Mouse (Mus musculus) forebrain, embryonic 10.5 days (tissue): ENCODE results near the gene Pgrmc1. TPM values are rescaled to one million over a fixed set of nuclear protein-coding genes. Genes with fewer than 3 reads are reported as not detected.
"Not testable (repeated sequence)": the region's sequence is repeated elsewhere in the genome, so short reads cannot be mapped to it uniquely, and the experiment has no call there.

ENCODE experiments used
- DNase-seq: peaks from one replicate; pipeline ENCODE4 v3.0.0-alpha.2; 2017; ENCODE audit warnings: low spot score; ENCODE audit errors: extremely low spot score
- H3K27ac ChIP-seq: fragments of 300-500 bp; sonication (generic); 2 replicates; pipeline ENCODE4 v1.5.1; 2016; ENCODE audit warnings: mild to moderate bottlenecking
- H3K27me3 ChIP-seq: fragments of 300-500 bp; sonication (generic); 2 replicates; pipeline ENCODE4 v1.6.1; 2016; ENCODE audit warnings: mild to moderate bottlenecking; ENCODE audit not compliant: poor library complexity, severe bottlenecking
- H3K36me3 ChIP-seq: fragments of 300-500 bp; sonication (generic); replicated peaks from 2 replicates; pipeline ENCODE4 v1.6.1; 2016; ENCODE audit warnings: mild to moderate bottlenecking, moderate library complexity
- H3K4me1 ChIP-seq: fragments of 300-500 bp; sonication (generic); 2 replicates; pipeline ENCODE4 v1.6.1; 2016
- H3K4me3 ChIP-seq: fragments of 300-500 bp; sonication (generic); 2 replicates; pipeline ENCODE4 v1.5.1; 2016; ENCODE audit warnings: mild to moderate bottlenecking, moderate library complexity
- H3K9me3 ChIP-seq: fragments of 300-500 bp; sonication (generic); 2 replicates; pipeline ENCODE4 v1.6.1; 2016; ENCODE audit warnings: mild to moderate bottlenecking, moderate library complexity
- WGBS: fragments of 180-500 bp; shearing (Covaris S2); methylation state at CpG from one replicate; pipeline ENCODE4 v1.1.7; 2016; 5-methylcytosine and 5-hydroxymethylcytosine counted together
- polyA plus RNA-seq: library from polyadenylated mRNA; unstranded; fragments of >200 nt; fragmentation: Nextera tagmentation; extraction: Ambion mirVana; gene quantifications from 2 replicates; pipeline ENCODE4 v1.2.1, GENCODE M21; 2016

The Pgrmc1 gene
- polyA plus RNA-seq, 1 experiment from 2014 or later: 358 TPM

DNA sequence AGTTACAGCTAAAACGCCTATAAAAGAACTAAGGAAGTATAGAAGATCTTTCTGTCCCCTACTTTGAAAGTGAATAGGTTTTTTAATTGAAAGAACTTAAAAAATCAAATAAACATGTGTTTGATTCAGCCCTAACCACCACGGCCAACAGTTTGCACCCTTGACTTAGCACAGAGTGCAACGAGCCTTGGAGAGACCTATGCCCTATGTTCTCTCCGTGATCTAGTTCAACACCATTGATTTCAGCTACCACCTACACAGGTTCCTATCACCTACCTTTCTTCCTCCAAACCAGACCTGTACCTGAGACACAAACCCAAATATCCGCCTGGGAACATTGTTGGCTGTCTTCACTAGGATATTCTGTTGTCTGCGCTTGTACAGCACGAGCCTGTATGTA lies 7.7 kb upstream of the Pgrmc1 start:
- H3K4me1 ChIP-seq: peaks cover 9% of the 10 kb centered on the region
- 84% methylated on average over 7 of the region's 7 CpGs for WGBS
- no peak for DNase-seq
- H3K36me3 ChIP-seq: no peaks in the 10 kb centered on the region
- H3K27ac ChIP-seq: no peak overlapping the region
- no peaks in the 10 kb centered on the region for H3K9me3 ChIP-seq
- no peak overlapping the region for H3K4me3 ChIP-seq
- H3K27me3 ChIP-seq: no peaks in the 10 kb centered on the region

DNA sequence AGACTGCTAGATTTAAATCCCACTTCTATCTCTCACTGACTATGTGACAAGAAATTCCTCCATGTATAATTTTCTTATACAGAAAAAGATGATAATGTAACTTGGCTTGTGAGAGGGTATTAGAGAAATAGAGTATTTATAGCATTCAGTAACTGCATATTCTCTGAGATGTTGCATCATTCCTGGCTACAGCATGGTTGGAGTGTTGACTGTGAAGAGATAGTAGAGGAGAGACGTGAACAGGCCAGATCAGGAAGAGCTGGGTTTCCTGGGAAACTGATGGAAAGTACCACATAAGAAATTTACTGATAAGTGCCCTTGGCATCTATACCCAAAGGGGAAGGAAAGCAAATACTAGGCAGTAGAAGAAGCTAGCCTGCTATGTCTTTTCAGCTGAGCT lies 6.9 kb upstream of the Pgrmc1 start:
- 71% methylated on average over 1 of the region's 1 CpGs for WGBS
- no peaks in the 10 kb centered on the region for H3K36me3 ChIP-seq
- H3K4me3 ChIP-seq: no peak overlapping the region
- H3K9me3 ChIP-seq: no peaks in the 10 kb centered on the region
- H3K4me1 ChIP-seq: peaks cover 9% of the 10 kb centered on the region
- DNase-seq: no peak
- no peaks in the 10 kb centered on the region for H3K27me3 ChIP-seq
- no peak overlapping the region for H3K27ac ChIP-seq

DNA sequence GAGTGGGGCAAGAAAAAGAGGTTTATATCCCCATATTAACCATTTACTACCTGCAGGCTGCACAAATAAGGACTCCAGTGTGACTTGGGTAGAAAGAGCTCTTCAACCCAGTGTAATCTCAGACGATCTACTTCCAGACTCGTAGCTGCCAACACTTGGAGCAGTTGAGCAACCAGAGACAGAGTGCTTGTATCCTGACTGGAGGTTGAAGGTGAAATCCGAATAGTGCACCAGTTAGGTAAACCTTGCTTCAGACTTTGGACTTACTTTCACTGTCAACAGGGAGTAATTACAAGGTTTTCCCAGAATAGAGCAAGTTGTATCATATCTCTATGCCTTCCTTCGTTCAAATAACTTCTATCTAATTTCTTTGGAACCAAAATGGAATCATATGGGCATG lies 6.5 kb upstream of the Pgrmc1 start:
- 82% methylated on average over 4 of the region's 4 CpGs for WGBS
- H3K4me3 ChIP-seq: no peak overlapping the region
- H3K4me1 ChIP-seq: peaks cover 9% of the 10 kb centered on the region
- no peak for DNase-seq
- no peaks in the 10 kb centered on the region for H3K27me3 ChIP-seq
- no peak overlapping the region for H3K27ac ChIP-seq
- H3K9me3 ChIP-seq: no peaks in the 10 kb centered on the region
- H3K36me3 ChIP-seq: no peaks in the 10 kb centered on the region

DNA sequence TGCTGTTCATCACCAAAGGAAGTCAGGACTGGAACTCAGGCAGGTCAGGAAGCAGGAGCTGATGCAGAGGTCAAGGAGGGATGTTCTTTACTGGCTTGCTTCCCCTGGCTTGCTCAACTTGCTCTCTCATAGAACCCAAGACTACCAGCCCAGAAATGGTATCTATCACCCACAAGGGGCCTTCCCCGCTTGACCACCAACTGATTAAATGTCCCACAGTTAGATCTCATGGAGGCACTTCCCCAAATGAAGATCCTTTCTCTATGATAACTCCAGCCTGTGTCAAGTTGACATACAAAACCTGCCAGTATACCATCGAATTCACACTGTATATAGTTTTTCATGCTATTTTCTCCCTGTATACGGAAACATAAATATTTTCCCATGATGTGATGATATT lies 2.8 kb upstream of the Pgrmc1 start:
- no peak for DNase-seq
- H3K27me3 ChIP-seq: no peaks in the 10 kb centered on the region
- no peaks in the 10 kb centered on the region for H3K9me3 ChIP-seq
- H3K27ac ChIP-seq: no peak overlapping the region
- 83% methylated on average over 3 of the region's 3 CpGs for WGBS
- H3K4me3 ChIP-seq: no peak overlapping the region
- H3K36me3 ChIP-seq: 0 out of 2 replicates have a peak, but pooled peaks cover 3% of the 10 kb centered on the region
- H3K4me1 ChIP-seq: peaks cover 9% of the 10 kb centered on the region

DNA sequence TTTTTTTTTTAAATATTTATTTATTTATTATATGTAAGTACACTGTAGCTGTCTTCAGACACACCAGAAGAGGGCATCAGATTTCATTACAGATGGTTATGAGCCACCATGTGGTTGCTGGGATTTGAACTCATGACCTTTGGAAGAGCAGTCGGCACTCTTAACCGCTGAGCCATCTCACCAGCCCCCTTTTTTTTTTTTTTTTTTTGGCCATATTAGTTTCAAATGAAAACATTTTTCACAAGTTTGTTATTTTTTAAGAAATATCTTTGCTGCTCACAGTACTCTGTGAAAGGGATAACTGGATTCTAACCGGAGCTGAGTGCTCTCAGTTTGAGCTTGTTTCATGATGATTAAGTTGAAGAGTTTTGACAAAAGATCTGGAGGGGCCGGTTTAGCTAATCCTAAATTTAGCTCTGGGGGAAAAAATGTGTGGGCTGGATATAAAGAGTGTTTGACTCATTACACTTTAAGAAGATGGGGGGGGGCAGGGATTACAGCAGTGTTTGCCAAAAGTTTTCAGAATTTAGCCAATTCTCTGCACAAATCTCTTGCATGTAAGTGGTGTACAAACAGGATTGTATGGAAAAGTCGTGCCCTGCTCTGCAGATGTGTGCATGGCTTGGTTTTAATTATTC lies 1.4 kb upstream of the Pgrmc1 start:
- not testable (repeated sequence) for H3K27ac ChIP-seq, H3K4me3 ChIP-seq, DNase-seq, H3K4me1 ChIP-seq, H3K27me3 ChIP-seq, H3K9me3 ChIP-seq
- 71% methylated on average over 5 of the region's 5 CpGs for WGBS
- peaks cover 12% of the 10 kb centered on the region for H3K36me3 ChIP-seq

DNA sequence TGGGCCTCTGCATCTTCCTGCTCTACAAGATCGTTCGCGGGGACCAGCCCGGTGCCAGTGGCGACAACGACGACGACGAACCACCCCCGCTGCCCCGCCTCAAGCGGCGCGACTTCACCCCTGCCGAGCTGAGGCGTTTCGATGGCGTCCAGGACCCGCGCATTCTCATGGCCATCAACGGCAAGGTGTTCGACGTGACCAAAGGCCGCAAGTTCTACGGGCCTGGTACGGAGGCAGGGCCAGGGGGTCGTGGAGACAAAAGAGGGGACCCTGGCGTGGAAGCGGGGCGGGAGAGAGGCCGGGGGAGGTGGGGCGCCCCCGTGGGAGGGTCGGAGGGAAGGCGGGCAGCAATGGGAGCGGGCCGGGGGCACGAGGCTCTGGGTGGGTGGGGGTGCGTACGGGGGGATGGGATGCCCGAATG lies 394 bp downstream of the Pgrmc1 start:
- H3K27ac ChIP-seq: peak overlapping the region; percentile 94
- H3K4me3 ChIP-seq: peak overlapping the region; percentile 72
- peaks cover 10% of the 10 kb centered on the region for H3K4me1 ChIP-seq
- no peaks in the 10 kb centered on the region for H3K27me3 ChIP-seq
- no peak for DNase-seq
- WGBS: 23% methylated on average over 40 of the region's 41 CpGs
- no peaks in the 10 kb centered on the region for H3K9me3 ChIP-seq
- peaks cover 30% of the 10 kb centered on the region for H3K36me3 ChIP-seq

DNA sequence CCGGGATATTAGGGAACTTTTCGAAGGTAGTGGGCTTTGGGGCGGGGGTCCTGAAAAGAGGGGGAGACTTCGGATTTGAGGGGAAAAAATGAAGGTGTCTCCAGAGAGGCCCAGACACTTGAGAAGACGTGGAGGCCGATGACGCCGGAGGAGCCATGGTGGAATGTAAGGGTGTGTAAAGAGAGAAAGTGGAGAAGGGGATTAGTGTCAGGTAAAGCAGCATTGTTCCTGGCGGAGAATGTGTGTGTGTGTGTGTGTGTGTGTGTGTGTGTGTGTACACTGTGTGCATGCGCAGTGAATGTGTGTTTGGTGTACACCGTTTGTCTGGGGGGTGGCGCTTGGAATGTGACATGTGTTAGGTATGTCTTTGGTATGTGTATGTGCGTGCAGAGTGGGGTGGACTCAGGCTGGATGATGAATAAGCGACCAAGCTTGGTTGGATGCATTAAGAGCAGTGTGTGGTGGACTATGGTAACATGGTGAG lies 897 bp downstream of the Pgrmc1 start:
- Histone ChIP-seq H3K27ac (peak overlapping the region; percentile 94), H3K27me3 (no peaks in the 10 kb centered on the region), H3K9me3 (no peaks in the 10 kb centered on the region), H3K4me3 (peak overlapping the region; percentile 72), H3K4me1 (peaks cover 10% of the 10 kb centered on the region), H3K36me3 (peaks cover 35% of the 10 kb centered on the region)
- DNase-seq: peak; percentile 44
- WGBS: 37% methylated on average over 14 of the region's 14 CpGs

DNA sequence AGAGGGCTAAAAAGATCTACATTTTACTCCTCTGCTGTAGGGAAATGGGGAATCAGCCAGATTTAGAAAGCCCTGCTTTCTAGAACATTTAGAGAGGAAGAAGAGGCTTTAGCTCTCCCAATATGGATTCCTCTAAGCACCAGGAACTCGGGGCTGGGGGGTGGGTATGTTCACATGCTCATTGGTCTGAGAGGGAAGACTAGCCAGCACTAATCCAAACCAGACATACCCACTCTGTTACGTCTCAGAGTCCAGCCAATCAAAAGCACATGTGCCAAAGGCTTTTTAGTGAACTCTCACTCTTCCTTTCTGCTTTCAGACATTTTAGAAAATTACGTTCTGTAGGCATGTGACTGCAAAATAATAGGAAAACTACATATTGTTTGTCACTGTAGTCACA lies 1.6 kb downstream of the Pgrmc1 start:
- Histone ChIP-seq H3K27me3 (no peaks in the 10 kb centered on the region), H3K4me3 (peak overlapping the region; percentile 72), H3K27ac (peak overlapping the region; percentile 94), H3K4me1 (peaks cover 10% of the 10 kb centered on the region), H3K9me3 (no peaks in the 10 kb centered on the region), H3K36me3 (peaks cover 43% of the 10 kb centered on the region)
- 38% methylated on average over 3 of the region's 3 CpGs for WGBS
- DNase-seq: no peak

DNA sequence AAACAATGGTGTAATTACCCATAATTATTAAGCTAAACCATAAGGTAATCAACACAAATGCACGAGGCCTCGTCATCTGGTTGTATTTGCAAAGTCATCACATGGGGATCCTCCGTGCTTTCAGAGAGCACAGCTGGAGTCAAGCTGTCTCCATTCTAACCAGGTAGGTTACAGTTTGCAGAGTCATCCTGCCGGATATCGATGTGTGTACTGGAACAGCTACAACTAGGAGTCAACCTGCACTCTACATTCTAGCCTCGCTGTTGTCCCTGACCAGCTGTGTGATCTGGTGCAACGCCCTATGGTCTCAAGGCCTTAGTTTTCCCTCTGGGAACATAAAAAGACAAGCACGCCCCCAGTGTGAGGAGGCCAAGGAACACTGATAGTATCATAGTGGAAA lies 2.1 kb downstream of the Pgrmc1 start:
- no peak overlapping the region for H3K27ac ChIP-seq
- H3K9me3 ChIP-seq: no peaks in the 10 kb centered on the region
- peaks cover 47% of the 10 kb centered on the region for H3K36me3 ChIP-seq
- 74% methylated on average over 8 of the region's 8 CpGs for WGBS
- peak overlapping the region; percentile 72 for H3K4me3 ChIP-seq
- no peaks in the 10 kb centered on the region for H3K27me3 ChIP-seq
- H3K4me1 ChIP-seq: peaks cover 10% of the 10 kb centered on the region
- DNase-seq: no peak

DNA sequence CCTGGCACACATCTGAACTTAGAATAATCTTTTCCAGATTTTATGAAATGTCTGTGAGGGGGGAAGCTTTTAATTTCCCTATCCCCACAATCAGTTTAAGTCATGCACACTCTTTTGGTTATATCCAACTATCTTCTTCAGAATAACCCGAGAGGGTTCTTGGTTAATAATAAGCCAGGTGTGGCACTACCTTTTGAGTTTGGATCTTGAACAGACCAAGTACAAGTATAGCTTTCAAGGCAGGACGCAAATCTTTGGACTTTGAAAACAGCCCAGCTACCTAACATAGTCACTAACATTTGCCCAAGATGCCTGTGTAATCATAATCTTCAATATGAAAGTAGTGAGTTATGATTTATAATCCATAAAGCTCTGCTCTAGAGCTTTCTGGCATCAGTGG lies 4.9 kb downstream of the Pgrmc1 start:
- Histone ChIP-seq H3K27me3 (no peaks in the 10 kb centered on the region), H3K9me3 (no peaks in the 10 kb centered on the region), H3K36me3 (peaks cover 71% of the 10 kb centered on the region), H3K4me3 (no peak overlapping the region), H3K4me1 (peaks cover 10% of the 10 kb centered on the region), H3K27ac (no peak overlapping the region)
- WGBS: 86% methylated on average over 2 of the region's 2 CpGs
- DNase-seq: no peak

DNA sequence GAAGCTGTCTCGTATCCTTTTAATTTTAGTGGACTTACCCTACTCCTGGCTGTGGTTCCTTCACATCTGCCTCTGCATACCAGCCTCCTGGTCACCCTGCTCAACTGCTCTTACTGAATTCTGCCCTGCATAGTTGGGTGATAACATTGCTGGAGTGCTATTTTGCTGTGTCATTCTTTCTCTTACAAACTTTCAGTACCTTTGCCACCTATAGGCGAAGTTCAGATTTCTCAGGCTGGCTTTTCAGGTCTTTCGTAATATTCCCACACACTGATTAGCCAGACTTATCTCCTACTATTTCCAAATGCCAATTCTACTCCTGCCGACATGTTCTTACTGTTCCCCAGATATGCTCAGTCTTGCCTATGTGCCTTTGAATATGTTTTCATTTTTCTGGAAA lies 6.0 kb downstream of the Pgrmc1 start:
- H3K9me3 ChIP-seq: no peaks in the 10 kb centered on the region
- no peak overlapping the region for H3K27ac ChIP-seq
- DNase-seq: no peak
- H3K36me3 ChIP-seq: peaks cover 71% of the 10 kb centered on the region
- 84% methylated on average over 4 of the region's 4 CpGs for WGBS
- H3K4me1 ChIP-seq: peaks cover 10% of the 10 kb centered on the region
- no peaks in the 10 kb centered on the region for H3K27me3 ChIP-seq
- no peak overlapping the region for H3K4me3 ChIP-seq

DNA sequence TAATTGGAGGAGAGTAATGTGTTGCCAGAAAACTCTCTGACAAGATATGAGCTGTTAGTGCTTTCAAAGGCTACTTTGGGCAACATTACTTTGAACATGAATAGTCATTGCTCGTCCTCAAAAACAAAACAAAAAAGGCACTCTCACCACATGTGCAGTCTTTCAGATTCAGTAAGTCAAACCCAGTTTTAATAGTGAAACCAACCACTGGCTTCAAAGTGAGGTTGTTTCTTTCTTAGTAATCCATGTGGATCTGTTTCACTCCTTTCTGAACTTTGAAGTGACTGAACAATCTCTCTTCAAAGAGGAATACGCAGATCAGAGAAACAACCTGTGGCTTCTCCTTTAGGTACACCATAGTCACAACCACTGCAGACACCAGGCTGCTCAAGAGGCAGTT lies 11.1 kb downstream of the Pgrmc1 start:
- H3K27ac ChIP-seq: no peak overlapping the region
- 84% methylated on average over 2 of the region's 2 CpGs for WGBS
- peaks cover 49% of the 10 kb centered on the region for H3K36me3 ChIP-seq
- no peaks in the 10 kb centered on the region for H3K27me3 ChIP-seq
- no peaks in the 10 kb centered on the region for H3K9me3 ChIP-seq
- no peak for DNase-seq
- no peaks in the 10 kb centered on the region for H3K4me1 ChIP-seq
- no peak overlapping the region for H3K4me3 ChIP-seq

DNA sequence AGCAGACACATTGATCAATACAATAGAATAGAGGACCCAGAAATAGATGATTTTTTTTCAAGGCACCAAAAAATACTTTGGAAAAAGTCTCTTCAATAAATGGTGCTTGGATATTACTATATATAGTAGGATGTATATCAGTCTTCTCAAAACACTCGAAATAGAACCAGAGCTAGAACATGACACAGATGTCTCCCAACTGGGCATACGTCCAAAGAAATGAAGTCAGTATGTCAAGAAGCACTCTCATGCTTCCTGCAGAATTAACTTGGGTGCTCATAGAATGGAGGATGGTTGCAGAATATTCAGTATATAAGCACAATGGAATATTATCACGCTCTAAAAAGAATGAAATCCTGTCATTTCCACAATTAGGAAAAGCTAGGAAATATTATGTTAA lies 30.1 kb downstream of the Pgrmc1 start:
- Histone ChIP-seq H3K4me3 (no peak overlapping the region), H3K36me3 (no peaks in the 10 kb centered on the region; the same call in 1 of the 2 replicates), H3K27me3 (no peaks in the 10 kb centered on the region), H3K27ac (no peak overlapping the region), H3K4me1 (no peaks in the 10 kb centered on the region), H3K9me3 (no peaks in the 10 kb centered on the region; the same call in 1 of the 2 replicates)
- DNase-seq: no peak
- 85% methylated on average over 3 of the region's 3 CpGs for WGBS

DNA sequence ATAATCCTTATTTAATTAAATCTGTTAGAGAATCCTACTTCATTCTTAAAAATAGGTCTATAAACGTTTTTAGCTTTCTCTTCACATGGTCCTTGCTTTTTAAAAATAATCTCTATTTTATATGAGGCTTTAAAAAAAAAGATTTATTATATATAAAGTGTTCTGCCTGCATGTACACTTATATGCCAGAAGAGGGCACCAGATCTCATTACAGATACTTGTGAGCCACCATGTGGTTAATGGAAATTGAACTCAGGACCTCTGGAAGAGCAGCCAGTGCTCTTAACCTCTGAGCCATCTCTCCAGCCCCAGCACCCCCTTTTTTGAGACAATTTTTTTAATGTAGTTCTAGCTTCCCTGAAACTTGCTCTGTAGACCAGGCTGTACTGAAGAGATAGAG lies 32.8 kb downstream of the Pgrmc1 start:
- no peak for DNase-seq
- H3K36me3 ChIP-seq: no peaks in the 10 kb centered on the region; the same call in 1 of the 2 replicates
- no peak overlapping the region for H3K4me3 ChIP-seq
- no peaks in the 10 kb centered on the region for H3K4me1 ChIP-seq
- 2% methylated on average over 1 of the region's 1 CpGs for WGBS
- no peaks in the 10 kb centered on the region; the same call in 1 of the 2 replicates for H3K9me3 ChIP-seq
- no peak overlapping the region for H3K27ac ChIP-seq
- H3K27me3 ChIP-seq: no peaks in the 10 kb centered on the region
